Mouse (Mus musculus): ENCODE results near the gene Aff1.

Gene Aff1

GRCm38 (mm10) chr5:103772252-103772651 is 80.1 kb downstream of the Aff1 start:
- no peak for DNase-seq (ENCODE audit: low spot score in 2 of 2)

DNA sequence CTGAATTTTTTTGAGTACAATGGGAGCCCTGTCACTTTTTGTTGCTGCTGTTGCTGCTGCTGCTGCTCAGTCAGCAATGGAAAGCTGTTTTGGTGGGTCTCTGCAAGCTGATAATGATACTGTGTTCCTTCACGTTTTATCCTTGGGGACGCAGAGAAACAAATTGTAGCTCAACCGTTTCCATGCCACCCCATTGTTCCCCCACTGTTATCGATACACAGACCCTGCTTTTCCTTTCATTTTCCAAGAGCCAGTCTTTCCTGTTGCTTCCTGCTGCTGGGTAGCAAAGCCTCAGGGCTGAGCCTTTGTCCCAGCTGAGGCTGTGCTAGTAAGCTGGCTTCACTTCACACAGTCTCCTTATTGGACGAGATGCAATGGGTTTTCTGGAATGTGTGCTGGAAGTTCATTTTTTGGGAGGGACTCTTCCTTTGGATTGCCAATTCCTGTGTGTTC is 81.0 kb downstream of the Aff1 start:
- no peak for DNase-seq (ENCODE audit: low spot score in 2 of 2)

DNA sequence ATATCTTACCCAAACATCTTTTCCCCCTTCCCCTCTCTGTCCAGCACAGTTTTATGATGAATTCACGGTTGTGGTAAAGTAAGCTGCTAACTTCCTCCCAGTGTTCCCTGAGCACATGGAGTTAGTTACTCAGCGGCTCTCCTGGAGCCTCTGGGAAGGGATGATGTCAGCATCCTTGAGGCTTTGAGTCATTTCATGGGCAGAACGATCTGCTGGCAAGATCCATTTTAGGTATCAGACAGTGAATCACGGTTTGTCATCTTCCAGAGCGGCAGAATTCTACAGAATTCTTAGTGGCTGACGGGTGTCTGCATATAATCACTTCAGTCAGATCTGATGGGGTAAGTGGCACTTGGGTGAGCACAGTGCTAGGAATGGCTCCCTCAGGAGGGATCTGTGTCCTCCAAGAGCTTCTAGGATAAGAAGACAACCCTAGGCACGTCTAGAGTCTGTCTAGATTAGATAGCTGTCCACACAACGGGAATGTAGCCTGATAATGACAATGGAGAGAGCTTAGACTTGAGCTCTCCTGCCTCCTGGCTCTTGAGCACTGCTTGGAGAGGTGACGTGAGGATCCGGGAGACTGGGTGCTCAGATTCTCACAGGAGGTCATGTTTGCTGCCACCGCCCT is 82.6 kb downstream of the Aff1 start:
- peak in 1 of 2 experiments; percentile 34 for DNase-seq (ENCODE audit: low spot score in 2 of 2)

GRCm38 (mm10) chr5:103775429-103775828 is 83.3 kb downstream of the Aff1 start:
- DNase-seq (ENCODE audit: low spot score in 2 of 2) = no peak

DNA sequence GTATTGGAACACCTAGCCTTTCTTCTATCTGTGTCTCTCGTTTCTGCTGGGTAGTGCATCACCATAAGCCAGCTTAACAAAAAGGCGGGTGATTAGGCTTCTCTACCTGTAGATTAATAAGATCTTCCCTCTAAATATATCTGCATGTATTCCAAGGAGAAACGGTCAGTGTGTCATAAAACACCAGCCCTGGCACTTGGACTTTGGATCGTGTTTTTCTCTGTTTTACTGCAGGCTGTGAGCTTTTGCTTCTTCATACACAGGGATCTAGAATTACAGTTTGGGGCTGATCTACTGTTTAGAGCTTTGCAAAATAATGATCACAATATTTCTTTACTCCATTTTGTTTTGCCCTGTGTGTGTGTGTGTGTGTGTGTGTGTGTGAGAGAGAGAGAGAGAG is 84.7 kb downstream of the Aff1 start:
- no peak for DNase-seq (ENCODE audit: low spot score in 2 of 2)

GRCm38 (mm10) chr5:103777446-103777845 is 85.3 kb downstream of the Aff1 start:
- no peak for DNase-seq (ENCODE audit: low spot score in 2 of 2)

DNA sequence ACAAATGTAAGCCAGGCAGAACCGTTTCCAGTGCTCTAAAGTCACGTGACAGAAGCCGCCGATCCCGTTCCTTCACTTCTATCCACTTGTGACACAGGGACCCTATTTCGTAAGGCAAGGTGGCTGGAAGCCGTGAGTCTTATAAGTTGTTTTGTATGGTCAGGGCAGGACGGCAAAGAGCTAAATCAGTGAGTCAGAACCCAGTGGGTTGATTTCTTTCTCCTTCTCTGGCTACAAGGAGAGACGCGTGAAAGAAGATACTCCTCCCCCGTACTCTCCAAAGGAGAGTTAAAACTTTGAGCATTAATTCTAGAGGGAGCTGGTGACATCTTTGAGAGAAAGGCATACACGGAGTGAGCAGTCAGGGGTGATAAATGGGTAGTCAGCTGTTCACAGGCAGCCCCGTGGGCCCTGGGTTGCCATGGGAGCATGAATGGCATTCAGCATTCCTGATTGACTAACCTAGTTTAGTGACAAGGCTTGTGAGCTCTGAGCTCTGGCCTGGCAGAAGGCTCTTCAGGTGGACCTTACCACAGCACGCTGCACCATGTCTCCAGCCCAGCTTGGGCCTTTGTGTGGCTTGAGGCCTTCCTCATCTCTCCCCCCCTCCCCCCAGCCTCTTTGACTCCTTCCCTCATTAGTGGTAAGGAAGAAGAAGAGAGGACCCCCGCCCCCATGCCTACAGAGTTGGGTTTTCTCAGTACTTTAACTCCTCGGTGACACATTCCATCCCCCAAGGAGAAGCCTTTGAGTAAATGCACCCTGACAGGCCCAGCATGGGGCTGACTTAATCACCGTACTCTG is 86.3 kb downstream of the Aff1 start:
- peak in 1 of 2 experiments; percentile 33 for DNase-seq (ENCODE audit: low spot score in 2 of 2)

- no peak for DNase-seq (ENCODE audit: low spot score in 2 of 2)
These were observed 87.7 kb downstream of the Aff1 start for GRCm38 (mm10) chr5:103779836-103780235.

GRCm38 (mm10) chr5:103780266-103780665 is 88.1 kb downstream of the Aff1 start:
- DNase-seq (ENCODE audit: low spot score in 2 of 2) = no peak

- peak in 1 of 2 experiments; percentile 53 for DNase-seq (ENCODE audit: low spot score in 2 of 2)
These were observed 88.7 kb downstream of the Aff1 start for GRCm38 (mm10) chr5:103780836-103781235.

DNA sequence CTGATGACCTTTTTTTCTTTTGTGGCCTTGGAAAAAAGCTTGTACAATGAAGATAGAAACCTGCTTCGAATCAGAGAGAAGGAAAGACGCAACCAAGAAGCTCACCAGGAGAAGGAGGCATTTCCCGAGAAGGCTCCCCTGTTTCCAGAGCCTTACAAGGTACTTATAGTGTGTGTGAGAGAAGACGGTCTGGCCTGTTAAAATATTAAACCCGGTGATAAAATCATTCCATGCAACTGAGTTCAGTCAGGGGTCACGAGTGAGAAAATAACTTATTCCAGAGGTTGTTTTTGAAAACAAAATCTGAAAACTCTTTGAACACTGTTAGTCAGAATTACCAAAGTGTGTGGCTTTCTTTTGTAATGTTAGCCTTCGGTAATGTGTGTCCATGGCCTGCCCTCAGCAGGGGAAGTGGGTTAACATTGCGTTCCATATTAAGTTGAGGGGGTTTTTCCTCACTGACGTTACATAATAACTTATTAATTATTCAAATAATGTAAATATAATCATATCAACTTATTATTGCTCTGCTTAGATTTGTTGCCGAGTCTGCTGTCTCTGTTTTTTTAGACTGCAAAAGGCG is 91.0 kb downstream of the Aff1 start:
- DNase-seq (ENCODE audit: low spot score in 2 of 2) = no peak

DNA sequence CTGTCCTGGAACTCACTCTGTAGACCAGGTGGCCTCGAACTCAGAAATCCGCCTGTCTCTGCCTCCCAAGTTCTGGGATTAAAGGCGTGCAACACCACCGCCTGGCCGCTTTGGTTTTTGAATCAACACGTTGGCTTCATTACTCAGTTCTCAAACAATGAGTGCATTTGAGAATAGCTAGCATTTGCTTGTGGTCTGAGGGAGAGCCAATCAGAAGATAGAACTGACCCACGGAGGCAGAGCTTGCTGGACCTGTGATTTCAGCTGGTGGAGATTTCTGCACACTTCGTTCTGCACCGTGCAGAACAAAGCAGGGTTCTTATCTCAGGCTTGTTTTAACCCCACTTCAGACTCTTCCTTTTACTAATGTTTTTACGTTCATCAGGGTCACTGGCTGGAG is 93.9 kb downstream of the Aff1 start:
- no peak for DNase-seq (ENCODE audit: low spot score in 2 of 2)

- DNase-seq (ENCODE audit: low spot score in 2 of 2) = no peak
These were observed 96.3 kb downstream of the Aff1 start for GRCm38 (mm10) chr5:103788476-103788875.

DNA sequence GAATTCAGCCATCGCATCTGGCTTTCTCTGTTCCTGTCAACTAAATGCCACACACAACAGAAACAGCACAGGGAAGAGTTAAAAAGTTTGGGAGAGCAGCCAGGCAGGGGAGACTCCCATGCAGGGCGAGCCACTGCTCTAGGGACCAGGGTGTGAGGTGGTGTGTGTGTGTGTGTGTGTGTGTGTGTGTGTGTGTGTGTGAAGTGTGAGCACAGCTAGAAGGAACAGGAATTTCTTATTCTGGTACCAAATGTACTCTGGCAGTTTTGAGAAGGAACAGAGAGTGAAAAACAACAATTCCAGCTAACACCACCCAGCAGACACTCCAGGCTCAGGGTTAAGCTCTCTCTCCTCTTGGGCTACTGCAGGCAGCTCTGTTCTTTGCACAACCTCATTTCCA is 96.8 kb downstream of the Aff1 start:
- peak in 1 of 2 experiments; percentile 24 for DNase-seq (ENCODE audit: low spot score in 2 of 2)

- peak in 1 of 2 experiments; percentile 65 for DNase-seq (ENCODE audit: low spot score in 2 of 2)
These were observed 97.5 kb downstream of the Aff1 start for GRCm38 (mm10) chr5:103789619-103790116.

DNA sequence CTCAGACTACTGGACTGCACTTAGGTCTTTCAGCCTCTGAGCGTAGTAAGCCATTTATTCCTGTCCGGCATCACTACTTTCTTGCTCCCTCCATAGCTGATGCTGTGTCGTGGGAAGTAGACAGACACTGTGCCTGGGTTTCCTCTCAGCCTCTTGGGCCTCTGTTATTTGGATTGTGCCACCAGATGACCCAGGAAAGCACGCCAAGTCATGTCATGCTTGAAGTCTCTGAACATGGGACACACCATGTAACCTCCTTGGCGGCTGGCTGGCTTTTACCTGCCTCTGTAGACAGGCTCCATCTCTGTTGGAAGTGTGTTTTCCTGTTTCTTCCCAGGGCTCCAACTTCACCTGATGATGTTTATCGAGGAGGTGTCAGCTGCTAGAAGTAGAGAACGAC is 99.6 kb downstream of the Aff1 start:
- DNase-seq (ENCODE audit: low spot score in 2 of 2) = no peak

DNA sequence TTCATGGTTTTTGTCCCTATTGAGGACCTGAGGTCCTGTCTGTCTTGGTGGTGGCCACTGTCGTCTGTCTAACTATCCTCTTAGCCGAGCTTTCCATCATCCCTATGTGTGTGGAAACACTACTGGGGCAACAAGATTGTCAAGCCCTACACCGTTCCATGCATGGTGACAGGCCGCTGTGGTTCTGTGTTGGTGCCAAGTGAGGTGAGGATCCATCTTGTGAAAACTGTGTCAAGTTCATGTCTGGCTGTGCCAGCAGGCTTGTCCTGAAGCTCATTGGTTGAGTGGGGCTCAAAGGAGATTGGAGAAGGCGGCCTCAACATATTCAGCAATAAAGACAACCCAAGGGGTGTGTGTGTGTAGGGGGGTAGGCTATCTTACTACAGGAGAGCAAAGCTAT is 102.9 kb downstream of the Aff1 start:
- no peak for DNase-seq (ENCODE audit: low spot score in 2 of 2)

DNA sequence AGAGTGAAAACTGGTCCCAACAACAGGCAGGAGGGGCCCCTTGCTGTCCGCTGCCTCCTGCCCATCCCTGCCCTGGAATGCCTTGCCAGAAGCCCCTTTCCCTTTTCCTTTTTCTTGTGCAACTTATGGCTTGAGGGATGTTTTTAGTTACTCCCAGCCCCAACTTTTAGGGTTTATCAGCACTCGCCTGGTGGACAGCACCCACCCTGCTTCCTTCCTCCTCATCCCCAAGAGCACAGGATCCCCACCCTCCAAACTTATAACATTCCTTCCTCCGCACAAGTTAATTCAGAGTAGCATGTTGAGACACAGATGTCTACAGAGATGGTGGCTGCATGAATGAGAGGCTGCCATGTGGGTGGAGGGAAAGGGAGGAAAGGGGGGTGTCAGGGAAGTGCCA is 103.9 kb downstream of the Aff1 start:
- DNase-seq (ENCODE audit: low spot score in 2 of 2) = no peak

- peak in 1 of 2 experiments; percentile 40 for DNase-seq (ENCODE audit: low spot score in 2 of 2)
These were observed 105.6 kb downstream of the Aff1 start for GRCm38 (mm10) chr5:103797774-103798173.

- DNase-seq (ENCODE audit: low spot score in 2 of 2) = no peak
These were observed 107.3 kb downstream of the Aff1 start for GRCm38 (mm10) chr5:103799438-103799837.

- DNase-seq (ENCODE audit: low spot score in 2 of 2) = no peak
These were observed 107.8 kb downstream of the Aff1 start for GRCm38 (mm10) chr5:103800009-103800408.

DNA sequence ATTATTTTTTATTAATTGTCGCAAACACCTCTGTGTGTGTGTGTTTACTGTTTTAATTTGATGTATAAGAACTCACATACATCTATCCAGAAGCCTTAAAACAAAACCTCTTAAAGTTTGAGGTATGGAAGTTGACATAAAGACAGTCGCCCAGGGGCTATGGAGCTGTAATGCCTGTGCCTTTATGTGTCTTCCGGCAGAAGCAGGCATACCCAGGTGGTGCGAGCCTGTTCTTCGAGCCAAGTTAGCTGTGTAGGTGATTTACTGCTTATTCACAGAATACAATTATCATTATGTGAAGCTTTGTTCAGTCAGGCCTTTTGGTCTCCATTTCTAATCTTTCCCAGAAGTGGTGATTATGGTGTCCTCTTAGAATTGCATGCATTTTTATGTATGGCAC is 111.2 kb downstream of the Aff1 start:
- DNase-seq (ENCODE audit: low spot score in 2 of 2) = no peak
